Mouse (Mus musculus) forebrain, embryonic 14.5 days (tissue): ENCODE data around the gene Cass4. TPM values are rescaled to one million over a fixed set of nuclear protein-coding genes. Genes with fewer than 3 reads are reported as not detected.
A peak's percentile ranks its signal among the peaks of the same experiment; 100 is the strongest.

Experiments used
- ATAC-seq: fragments of 200-750 bp; cut with Nextera tagmentation; 2 replicates; pipeline ENCODE4 v1.8.0; 2017; ENCODE audit warnings: mild to moderate bottlenecking, moderate library complexity
- DNase-seq: peaks from one replicate; pipeline ENCODE4 v3.0.0-alpha.2; 2015; ENCODE audit warnings: low spot score
- H3K27ac ChIP-seq: fragments of 300-500 bp; sonication (generic); 2 replicates; pipeline ENCODE4 v1.5.1; 2014; ENCODE audit warnings: low read depth, mild to moderate bottlenecking, control low read depth, low read length, moderate library complexity
- H3K27me3 ChIP-seq: fragments of 300-500 bp; sonication (generic); replicated peaks from 2 replicates; pipeline ENCODE4 v1.6.1; 2014; ENCODE audit warnings: low read length, control low read depth, mixed read lengths; ENCODE audit not compliant: control insufficient read depth, insufficient read depth
- H3K36me3 ChIP-seq: fragments of 300-500 bp; sonication (generic); 2 replicates; pipeline ENCODE4 v1.6.1; 2014; ENCODE audit warnings: low read length, control low read depth; ENCODE audit not compliant: control insufficient read depth, insufficient read depth
- H3K4me1 ChIP-seq: fragments of 300-500 bp; sonication (generic); 2 replicates; pipeline ENCODE4 v1.6.1; 2014; ENCODE audit warnings: antibody characterized with exemption, low read length, control low read depth; ENCODE audit not compliant: control insufficient read depth, insufficient read depth
- H3K4me2 ChIP-seq: fragments of 300-500 bp; sonication (generic); 2 replicates; pipeline ENCODE4 v1.6.1; 2014; ENCODE audit warnings: mild to moderate bottlenecking, control low read depth, low read length
- H3K4me3 ChIP-seq: fragments of 300-500 bp; sonication (generic); 2 replicates; pipeline ENCODE4 v1.5.1; 2014; ENCODE audit warnings: low read depth, low read length, control low read depth
- H3K9ac ChIP-seq: fragments of 300-500 bp; sonication (generic); 2 replicates; pipeline ENCODE4 v1.6.1; 2014; ENCODE audit warnings: mild to moderate bottlenecking, low read length, control low read depth, moderate library complexity
- H3K9me3 ChIP-seq: fragments of 300-500 bp; sonication (generic); replicated peaks from 2 replicates; pipeline ENCODE4 v1.6.1; 2016; ENCODE audit warnings: low read length, control low read depth, mixed read lengths; ENCODE audit not compliant: control insufficient read depth
- WGBS: fragments of 180-500 bp; shearing (Covaris S2); extraction: QIAGEN DNeasy Blood & Tissue Kit; methylation state at CpG from one replicate; pipeline ENCODE4 v1.1.7; 2014; 5-methylcytosine and 5-hydroxymethylcytosine counted together
- polyA plus RNA-seq: library from polyadenylated mRNA; unstranded; fragments of >200 nt; fragmentation: Nextera tagmentation; extraction: Ambion mirVana; gene quantifications from 2 replicates; pipeline ENCODE4 v1.2.1, GENCODE M21; 2014

Cass4 gene
- polyA plus RNA-seq: 0.10 and 0.28 TPM in 2 replicates

- no peak within 1 kb of the TSS for H3K27ac ChIP-seq
- H3K4me2 ChIP-seq: no peak within 1 kb of the TSS
- H3K27me3 ChIP-seq: no peaks in the 10 kb centered on the region
- DNase-seq (no peak), ATAC-seq (no peak)
- no peak within 1 kb of the TSS for H3K4me3 ChIP-seq
- H3K4me1 ChIP-seq: no peaks in the 10 kb centered on the region
- no peaks in the 10 kb centered on the region for H3K9me3 ChIP-seq
- H3K9ac ChIP-seq: no peak within 1 kb of the TSS
- 50% methylated on average over 13 of the region's 13 CpGs for WGBS
- H3K36me3 ChIP-seq: no peaks in the 10 kb centered on the region
Observed at GRCm38 (mm10) chr2:172393391-172394051, at the start of gene Cass4. TSS of gene Cass4 (plus strand) at chr2:172393794.

- peaks cover 25% of the 10 kb centered on the region for H3K4me1 ChIP-seq
- peaks cover under 1% of the 10 kb centered on the region; the same call in 1 of the 2 replicates for H3K36me3 ChIP-seq
- 20% methylated on average over 5 of the region's 5 CpGs for WGBS
- H3K9me3 ChIP-seq: no peaks in the 10 kb centered on the region
- H3K9ac ChIP-seq: no peak overlapping the region
- H3K27ac ChIP-seq: peak overlapping the region; percentile 80
- no peak for ATAC-seq
- H3K27me3 ChIP-seq: no peaks in the 10 kb centered on the region
- H3K4me3 ChIP-seq: peak overlapping the region; percentile 67
- H3K4me2 ChIP-seq: peak overlapping the region; percentile 95
- DNase-seq: no peak
Observed at GRCm38 (mm10) chr2:172344669-172345068, 48.9 kb upstream of the Cass4 start.

GRCm38 (mm10) chr2:172345258-172345738, 48.3 kb upstream of the Cass4 start, which contains the start of gene Fam210b:
TSS of gene Fam210b (plus strand) at chr2:172345565.
- WGBS: 1% methylated on average over 33 of the region's 35 CpGs
- Histone ChIP-seq H3K9me3 (no peaks in the 10 kb centered on the region), H3K4me1 (peaks cover 25% of the 10 kb centered on the region), H3K9ac (peak within 1 kb of the TSS; percentile 81), H3K27ac (peak within 1 kb of the TSS; percentile 80), H3K4me2 (peak within 1 kb of the TSS; percentile 95), H3K4me3 (peak within 1 kb of the TSS; percentile 67), H3K27me3 (no peaks in the 10 kb centered on the region), H3K36me3 (peaks cover 4% of the 10 kb centered on the region; the same call in 1 of the 2 replicates)
- DNase-seq (peak; percentile 99), ATAC-seq (peak; percentile 93)

- peaks cover 6% of the 10 kb centered on the region; the same call in 1 of the 2 replicates for H3K36me3 ChIP-seq
- no peaks in the 10 kb centered on the region for H3K27me3 ChIP-seq
- 12% methylated on average over 31 of the region's 31 CpGs for WGBS
- peaks cover 19% of the 10 kb centered on the region for H3K4me1 ChIP-seq
- H3K27ac ChIP-seq: peak overlapping the region; percentile 78; the same call in 1 of the 2 replicates
- DNase-seq (peak; percentile 67), ATAC-seq (peak; percentile 4; the same call in 1 of the 2 replicates)
- peak overlapping the region; percentile 67 for H3K4me3 ChIP-seq
- no peaks in the 10 kb centered on the region for H3K9me3 ChIP-seq
- H3K9ac ChIP-seq: peak overlapping the region; percentile 81
- H3K4me2 ChIP-seq: peak overlapping the region; percentile 95
Observed at GRCm38 (mm10) chr2:172346034-172346929, 47.3 kb upstream of the Cass4 start.

GRCm38 (mm10) chr2:172346933-172347611, 46.5 kb upstream of the Cass4 start:
- ATAC-seq: no peak
- WGBS: 74% methylated on average over 8 of the region's 8 CpGs
- no peaks in the 10 kb centered on the region for H3K27me3 ChIP-seq
- H3K4me2 ChIP-seq: peak overlapping the region; percentile 95
- peaks cover 6% of the 10 kb centered on the region; the same call in 1 of the 2 replicates for H3K36me3 ChIP-seq
- no peak for DNase-seq
- H3K4me3 ChIP-seq: peak overlapping the region; percentile 67
- peaks cover 13% of the 10 kb centered on the region for H3K4me1 ChIP-seq
- H3K27ac ChIP-seq: no peak overlapping the region
- H3K9ac ChIP-seq: peak overlapping the region; percentile 81
- H3K9me3 ChIP-seq: no peaks in the 10 kb centered on the region

- no peak overlapping the region for H3K4me3 ChIP-seq
- 50% methylated on average over 3 of the region's 3 CpGs for WGBS
- H3K9ac ChIP-seq: peak overlapping the region; percentile 30; the same call in 1 of the 2 replicates
- DNase-seq (peak; percentile 82), ATAC-seq (no peak)
- no peaks in the 10 kb centered on the region for H3K27me3 ChIP-seq
- peaks cover 26% of the 10 kb centered on the region for H3K4me1 ChIP-seq
- no peaks in the 10 kb centered on the region for H3K9me3 ChIP-seq
- peak overlapping the region; percentile 82; the same call in 1 of the 2 replicates for H3K27ac ChIP-seq
- peak overlapping the region; percentile 95 for H3K4me2 ChIP-seq
- peaks cover 10% of the 10 kb centered on the region; the same call in 1 of the 2 replicates for H3K36me3 ChIP-seq
Observed at GRCm38 (mm10) chr2:172348297-172348950, 45.2 kb upstream of the Cass4 start.

- no peaks in the 10 kb centered on the region for H3K27me3 ChIP-seq
- no peak overlapping the region for H3K4me3 ChIP-seq
- DNase-seq (no peak), ATAC-seq (no peak)
- no peaks in the 10 kb centered on the region for H3K9me3 ChIP-seq
- H3K36me3 ChIP-seq: peaks cover 10% of the 10 kb centered on the region; the same call in 1 of the 2 replicates
- H3K4me1 ChIP-seq: peaks cover 32% of the 10 kb centered on the region
- 82% methylated on average over 14 of the region's 14 CpGs for WGBS
- no peak overlapping the region for H3K9ac ChIP-seq
- H3K4me2 ChIP-seq: no peak overlapping the region
- H3K27ac ChIP-seq: no peak overlapping the region
Observed at GRCm38 (mm10) chr2:172349776-172350175, 43.8 kb upstream of the Cass4 start.

- H3K36me3 ChIP-seq: peaks cover 14% of the 10 kb centered on the region
- no peak overlapping the region for H3K4me2 ChIP-seq
- H3K4me1 ChIP-seq: peaks cover 33% of the 10 kb centered on the region
- 90% methylated on average over 8 of the region's 8 CpGs for WGBS
- ATAC-seq (no peak), DNase-seq (no peak)
- H3K9ac ChIP-seq: no peak overlapping the region
- H3K4me3 ChIP-seq: no peak overlapping the region
- H3K27me3 ChIP-seq: no peaks in the 10 kb centered on the region
- H3K27ac ChIP-seq: no peak overlapping the region
- no peaks in the 10 kb centered on the region for H3K9me3 ChIP-seq
Observed at GRCm38 (mm10) chr2:172350773-172351172, 42.8 kb upstream of the Cass4 start.
